Mouse (Mus musculus): ENCODE data around the gene Acap3.

Gene Acap3

DNA sequence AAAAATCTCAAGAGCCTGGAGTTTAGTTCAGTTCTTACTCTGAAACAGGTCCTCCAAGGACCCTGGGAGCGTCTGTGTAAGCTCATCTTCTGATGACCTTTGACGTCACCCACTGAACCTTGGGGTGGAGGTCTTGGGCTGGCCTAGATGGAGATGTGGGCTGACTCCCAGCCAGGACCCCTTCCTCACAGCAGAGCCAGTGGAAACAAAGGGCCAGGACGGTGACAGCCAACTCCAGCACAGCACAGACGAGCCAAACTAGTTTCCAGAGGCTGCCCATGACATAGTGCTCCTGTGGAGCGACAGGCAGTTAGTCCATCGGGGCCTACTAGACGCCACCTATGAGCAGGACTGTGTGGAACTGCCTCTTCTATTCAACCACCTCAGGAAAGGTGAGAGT is 16.7 kb downstream of the Acap3 start:
- in situ Hi-C loops (cut with MboI; ENCODE audit: unreplicated experiment in 2 of 2), result no loop called here

DNA sequence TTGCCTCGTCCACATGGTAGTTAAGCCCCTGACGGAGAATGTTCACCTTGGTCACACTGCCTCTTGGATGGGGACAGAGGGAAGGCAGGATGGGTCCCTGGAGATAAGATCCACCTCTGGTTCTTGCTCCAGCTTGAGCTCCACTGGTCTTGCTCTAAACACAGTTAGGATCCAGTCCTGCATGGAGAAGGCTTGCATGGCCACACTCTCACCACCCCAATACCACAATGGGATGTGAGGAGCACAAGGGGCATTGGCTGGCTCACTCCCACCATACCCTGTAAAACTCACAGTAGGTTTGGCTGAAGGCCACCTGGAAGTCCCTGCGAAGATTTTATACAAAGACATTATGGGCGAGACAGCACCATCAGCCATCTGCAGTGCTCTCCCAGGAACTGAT is 17.1 kb downstream of the Acap3 start:
- in situ Hi-C loops (cut with MboI; ENCODE audit: unreplicated experiment in 2 of 2), result no loop called here

DNA sequence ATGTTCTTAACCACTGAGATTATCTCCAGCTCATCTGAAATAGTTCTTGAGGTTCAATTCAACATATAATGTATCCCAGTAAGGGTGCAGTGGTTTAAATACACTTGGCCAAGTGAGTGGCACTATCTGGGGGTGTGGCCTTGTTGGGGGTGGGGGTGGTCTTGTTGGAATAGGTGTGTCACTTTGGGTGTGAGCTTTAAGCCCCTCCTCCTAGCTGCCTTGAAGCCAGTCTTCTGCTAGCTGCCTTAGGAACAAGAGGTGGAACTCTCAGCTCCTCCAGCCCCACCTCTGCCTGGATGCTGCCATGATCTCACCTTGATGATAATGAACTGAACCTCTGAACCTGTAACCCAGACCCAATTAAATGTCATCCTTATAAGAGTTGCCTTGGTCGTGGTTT is 40.4 kb downstream of the Acap3 start:
- in situ Hi-C loops (cut with MboI; ENCODE audit: unreplicated experiment in 2 of 2), result loop anchor here in 1 of 2 experiments (25.0 kb wide), 1 partner anchor 1795 kb away; the partner anchor contains the start of genes Trp73 and Wrap73

DNA sequence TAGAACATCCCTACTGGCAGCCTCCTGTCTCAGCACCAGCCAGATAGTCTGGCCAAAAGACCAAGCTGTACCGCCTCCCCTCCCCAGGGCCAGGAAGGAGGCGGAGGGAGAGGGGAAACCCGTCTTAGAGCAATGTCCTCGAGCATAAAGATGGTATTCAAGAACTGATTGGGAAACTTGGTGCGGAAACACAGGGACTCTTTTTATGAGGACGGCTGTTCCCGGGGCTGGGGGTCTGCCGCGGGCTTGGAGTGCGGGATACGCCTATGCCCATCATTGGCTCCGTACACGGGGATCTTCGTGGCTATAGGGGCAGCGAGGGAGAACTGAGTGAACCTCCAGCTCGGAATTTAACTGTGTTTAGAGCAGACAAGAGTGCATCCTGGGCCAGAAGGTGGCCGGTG is 51.4 kb downstream of the Acap3 start:
- in situ Hi-C loops (cut with MboI; ENCODE audit: unreplicated experiment in 2 of 2), result loop anchor here (5.0 to 25.0 kb wide), 3 partner anchors 51 to 1806 kb away; partner anchors contain the start of genes Acap3 (in 1 of the 2), Aurkaip1 (in 1 of the 2), Mxra8 (in 1 of the 2) and Pusl1 (in 1 of the 2)

DNA sequence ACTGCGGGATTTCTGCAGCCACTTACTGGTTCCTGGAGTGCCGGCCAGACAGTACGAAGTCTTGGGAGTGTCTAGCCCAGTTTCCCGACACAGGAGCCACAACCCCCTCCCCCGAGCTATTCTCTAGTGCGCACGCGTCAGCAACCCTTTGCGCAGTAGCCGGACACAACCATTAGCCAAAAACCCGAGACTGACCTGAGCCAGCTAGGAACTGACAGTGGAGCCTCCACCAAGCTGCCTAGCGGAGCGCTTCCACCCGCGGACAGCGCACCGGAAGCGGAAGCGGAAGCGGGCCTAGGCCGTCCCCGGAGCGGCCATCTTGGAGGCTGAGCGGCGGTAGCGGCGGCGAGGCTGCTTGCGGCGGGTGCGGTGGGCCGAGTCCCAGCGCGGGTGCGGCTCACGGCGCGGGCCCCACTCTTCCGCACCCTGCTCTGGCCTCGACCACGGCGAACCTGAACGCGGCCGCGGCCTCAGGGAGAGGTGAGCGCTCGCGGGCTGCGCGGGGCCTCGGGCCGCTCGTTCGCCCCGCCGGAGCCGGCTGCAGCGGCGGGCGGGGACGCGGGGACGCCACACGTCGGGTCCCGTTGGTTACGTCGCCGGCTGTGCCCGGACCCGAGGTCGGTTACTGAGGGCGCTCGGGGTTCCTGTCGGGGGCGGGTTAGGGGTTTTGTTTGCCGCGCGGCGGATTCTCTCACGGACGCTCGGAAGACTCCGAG is 52.1 kb downstream of the Acap3 start, which contains the start of gene Ube2j2:
Gene Ube2j2, plus strand, starts transcription at position 298 of the 716 bp plus-strand sequence.
- in situ Hi-C loops (cut with MboI; ENCODE audit: unreplicated experiment in 2 of 2), result loop anchor here (5.0 to 25.0 kb wide), 3 partner anchors 51 to 1806 kb away; partner anchors contain the start of genes Acap3 (in 1 of the 2), Aurkaip1 (in 1 of the 2), Mxra8 (in 1 of the 2) and Pusl1 (in 1 of the 2)

DNA sequence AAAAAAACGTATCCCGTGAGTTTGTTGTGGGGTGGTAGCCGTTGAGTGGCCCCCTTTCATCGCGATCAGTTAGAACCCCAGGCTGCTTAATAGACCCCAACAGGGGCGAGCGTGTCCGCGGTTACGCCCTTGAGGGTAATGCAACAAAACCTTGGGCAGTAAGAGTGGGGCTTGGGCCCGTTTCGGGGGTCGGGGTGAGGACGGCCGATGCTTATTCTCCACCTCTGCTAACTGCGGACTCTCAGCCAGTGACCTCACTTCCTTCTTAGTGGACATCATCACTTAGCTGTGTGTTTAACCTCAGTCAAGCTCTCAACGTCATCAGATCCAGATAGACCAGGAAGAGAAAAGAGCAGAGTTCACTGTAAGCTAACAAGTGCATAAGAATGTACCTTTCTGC is 52.6 kb downstream of the Acap3 start:
- in situ Hi-C loops (cut with MboI; ENCODE audit: unreplicated experiment in 2 of 2), result loop anchor here (5.0 to 25.0 kb wide), 3 partner anchors 52 to 1807 kb away; partner anchors contain the start of genes Acap3 (in 1 of the 2), Aurkaip1 (in 1 of the 2), Mxra8 (in 1 of the 2) and Pusl1 (in 1 of the 2)

DNA sequence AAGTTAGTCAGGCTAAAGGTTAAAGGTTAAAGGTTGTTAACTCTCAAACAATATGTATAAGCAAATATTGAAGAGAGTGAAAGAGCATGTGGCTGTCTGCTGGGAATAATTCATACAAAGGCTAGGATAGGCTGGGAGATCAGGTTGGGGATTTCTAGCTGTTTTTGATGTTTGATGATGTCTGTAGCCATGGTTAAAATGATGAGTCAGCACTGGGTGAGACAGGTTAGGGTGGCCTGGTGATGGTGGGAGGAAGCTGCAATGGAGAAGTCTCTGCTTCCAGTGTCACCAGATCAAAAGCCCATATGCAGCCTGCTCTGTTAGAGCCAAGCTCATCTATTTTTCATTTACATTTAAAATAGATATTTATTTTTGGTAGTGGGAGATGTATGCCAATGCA is 55.5 kb downstream of the Acap3 start:
- in situ Hi-C loops (cut with MboI; ENCODE audit: unreplicated experiment in 2 of 2), result loop anchor here (5.0 to 25.0 kb wide), 3 partner anchors 112 to 1810 kb away; partner anchors contain the start of genes Aurkaip1 (in 2 of the 2), Mxra8 (in 1 of the 2), Trp73 (in 1 of the 2) and Wrap73 (in 1 of the 2)

DNA sequence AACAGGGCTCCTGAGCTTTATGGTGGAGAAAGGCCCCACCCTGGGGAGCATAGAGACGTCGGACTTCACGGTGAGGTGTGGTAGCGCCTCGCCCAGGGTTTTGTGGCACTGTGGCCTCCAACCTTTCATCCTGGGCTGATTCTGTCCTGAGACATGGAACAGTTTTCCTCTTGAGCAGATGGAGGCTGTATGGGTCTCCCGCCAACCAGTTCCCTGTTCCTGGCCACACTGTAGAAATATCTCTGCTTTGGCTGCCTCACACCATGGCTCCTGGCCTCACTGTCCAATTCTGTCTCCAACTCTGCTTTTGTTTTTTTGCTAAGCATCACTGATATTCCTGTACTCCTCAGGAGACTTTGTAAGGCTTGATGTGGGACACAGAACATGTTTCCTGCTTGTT is 63.9 kb downstream of the Acap3 start:
- in situ Hi-C loops (cut with MboI; ENCODE audit: unreplicated experiment in 2 of 2), result loop anchor here in 1 of 2 experiments (5.0 kb wide), 1 partner anchor 147 kb away; no protein-coding TSS in a partner anchor

All from v-Abl transformed pro-B cells (cell line).